Mouse (Mus musculus) cerebellum, adult (tissue): ENCODE measurements at regions not wholly inside any gene's neighbourhood (a gene's known extent, or its start where the extent isn't known, plus 50 kb on each side); places are given as distances from the start of the nearest gene placed in this dataset.

Source experiments
- ATAC-seq: cut with Nextera tagmentation; 2 replicates; pipeline ENCODE4 v1.9.2; 2017; ENCODE audit warnings: mild to moderate bottlenecking, moderate library complexity, mixed read lengths; ENCODE audit not compliant: insufficient number of reproducible peaks, low FRiP score, low TSS enrichment

- no peak for ATAC-seq
These were observed 98.5 kb upstream of the Kazn start for GRCm38 (mm10) chr4:142337701-142338100.

DNA sequence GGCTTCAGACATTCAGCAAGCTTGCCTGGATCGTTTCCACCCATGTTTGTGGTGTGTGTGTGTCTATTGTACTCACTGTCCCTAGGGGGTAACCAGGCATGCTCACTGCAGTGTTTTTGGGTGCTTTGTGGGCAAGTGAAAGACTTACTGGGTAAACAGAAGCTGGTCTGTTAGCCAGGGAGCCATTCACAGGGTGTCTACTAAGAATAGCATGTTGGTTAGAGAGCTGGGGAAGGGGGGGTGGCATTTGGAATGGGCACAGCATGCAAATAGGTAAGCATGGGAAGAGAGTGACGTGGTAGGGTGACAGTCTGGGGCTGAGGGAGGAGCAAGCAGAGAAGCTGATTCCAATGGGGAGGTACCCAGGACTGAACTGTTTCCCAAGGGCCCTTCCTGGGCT is 97.7 kb upstream of the Kazn start:
- ATAC-seq, result no peak

GRCm38 (mm10) chr4:142334084-142334483 is 94.9 kb upstream of the Kazn start:
- no peak for ATAC-seq

DNA sequence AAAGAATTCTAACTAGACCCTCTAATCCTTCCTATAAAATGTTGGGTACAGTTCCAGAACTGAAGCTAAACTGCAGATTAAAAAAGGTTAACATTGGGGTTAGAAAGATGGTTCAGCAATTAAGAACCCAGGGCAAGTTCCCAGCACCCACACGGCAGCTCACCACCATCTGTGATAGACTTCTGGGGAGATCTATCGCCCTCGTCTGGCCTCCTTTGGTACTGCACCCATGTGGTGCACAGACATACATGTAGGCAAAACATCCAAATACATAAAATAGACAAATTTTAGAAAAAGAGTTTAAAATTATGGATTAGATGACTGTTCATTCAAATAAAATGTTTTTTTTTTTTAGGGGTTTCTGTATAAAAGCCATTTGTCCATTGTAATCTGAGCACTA is 91.4 kb upstream of the Kazn start:
- no peak for ATAC-seq

DNA sequence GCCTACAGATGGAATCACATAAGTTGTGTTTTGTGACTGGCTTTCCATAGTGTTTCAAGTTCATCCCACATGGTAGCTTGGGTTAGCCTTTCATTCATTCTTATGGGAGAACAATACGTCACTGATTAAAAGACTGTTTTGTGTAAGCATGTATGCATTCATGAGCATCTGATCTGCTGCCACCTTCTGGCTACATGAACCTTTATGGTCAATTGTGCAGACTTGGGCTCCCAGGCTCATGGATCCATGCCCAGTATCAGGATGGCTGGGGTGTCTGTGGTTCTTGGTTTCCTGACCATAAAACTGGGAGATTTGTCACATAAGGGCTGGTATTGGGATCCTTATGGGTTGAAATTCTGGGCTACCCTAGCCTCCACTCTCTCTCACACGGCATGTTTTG is 90.4 kb upstream of the Kazn start:
- no peak for ATAC-seq

GRCm38 (mm10) chr4:142326511-142326910 is 87.3 kb upstream of the Kazn start:
- no peak for ATAC-seq

GRCm38 (mm10) chr4:142321209-142321863 is 82.1 kb upstream of the Kazn start:
- ATAC-seq, result no peak

DNA sequence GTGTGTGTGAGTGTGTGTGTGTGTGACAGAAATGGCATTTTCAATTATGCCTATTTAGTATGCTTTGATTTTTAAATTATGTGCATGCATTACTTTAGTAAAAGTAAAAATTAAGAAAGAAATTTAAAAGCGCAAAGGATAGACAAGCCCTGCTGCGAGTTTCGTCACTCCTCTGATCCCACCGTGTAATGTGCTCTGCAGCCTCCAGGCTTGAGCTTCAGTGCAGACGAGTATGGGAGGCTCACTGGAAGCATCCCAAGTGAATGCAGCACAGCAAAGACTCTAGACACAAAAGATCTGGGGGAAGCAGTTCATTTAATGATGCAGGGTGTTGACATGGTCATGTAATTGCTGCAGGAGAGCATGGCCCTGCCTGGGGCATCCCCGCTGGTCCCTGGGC is 71.1 kb upstream of the Kazn start:
- no peak for ATAC-seq

GRCm38 (mm10) chr4:142308271-142308670 is 69.1 kb upstream of the Kazn start:
- ATAC-seq, result no peak

GRCm38 (mm10) chr4:142307321-142307720 is 68.1 kb upstream of the Kazn start:
- ATAC-seq, result no peak

- no peak for ATAC-seq
These were observed 66.9 kb upstream of the Kazn start for GRCm38 (mm10) chr4:142306076-142306475.

DNA sequence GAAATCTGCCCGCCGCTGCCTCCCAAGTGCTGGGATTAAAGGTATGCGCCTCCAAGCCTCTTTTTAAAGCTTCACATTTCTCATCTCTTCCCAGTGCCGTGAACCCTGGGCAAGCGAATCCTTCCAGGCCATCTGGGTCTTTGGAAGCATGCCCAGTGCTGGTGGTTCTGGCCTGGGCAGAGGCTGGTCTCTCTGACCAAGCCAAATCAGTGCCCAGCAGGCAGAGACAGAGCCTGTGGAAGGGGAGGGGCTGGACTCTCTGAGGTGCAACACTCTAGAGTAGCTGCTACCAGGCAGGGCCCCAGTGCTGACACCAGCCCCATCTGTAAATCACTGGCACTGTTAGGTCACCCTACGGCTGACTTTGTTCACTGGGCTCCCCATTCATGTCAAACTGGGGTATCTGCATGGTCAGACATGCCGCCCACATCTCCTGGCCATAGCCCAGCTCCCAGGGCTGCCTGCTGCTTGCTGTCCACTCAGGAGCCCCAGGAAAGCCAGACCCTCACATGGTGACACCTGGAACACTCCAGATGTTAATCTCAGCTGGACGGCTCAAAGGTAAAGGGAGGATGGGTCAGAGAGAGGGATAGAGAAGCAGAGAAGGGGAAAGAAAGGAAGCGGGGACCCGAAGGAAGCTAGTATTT is 64.3 kb upstream of the Kazn start:
- peak; percentile 84 for ATAC-seq

GRCm38 (mm10) chr4:142302724-142303120 is 63.5 kb upstream of the Kazn start:
- ATAC-seq, result no peak

DNA sequence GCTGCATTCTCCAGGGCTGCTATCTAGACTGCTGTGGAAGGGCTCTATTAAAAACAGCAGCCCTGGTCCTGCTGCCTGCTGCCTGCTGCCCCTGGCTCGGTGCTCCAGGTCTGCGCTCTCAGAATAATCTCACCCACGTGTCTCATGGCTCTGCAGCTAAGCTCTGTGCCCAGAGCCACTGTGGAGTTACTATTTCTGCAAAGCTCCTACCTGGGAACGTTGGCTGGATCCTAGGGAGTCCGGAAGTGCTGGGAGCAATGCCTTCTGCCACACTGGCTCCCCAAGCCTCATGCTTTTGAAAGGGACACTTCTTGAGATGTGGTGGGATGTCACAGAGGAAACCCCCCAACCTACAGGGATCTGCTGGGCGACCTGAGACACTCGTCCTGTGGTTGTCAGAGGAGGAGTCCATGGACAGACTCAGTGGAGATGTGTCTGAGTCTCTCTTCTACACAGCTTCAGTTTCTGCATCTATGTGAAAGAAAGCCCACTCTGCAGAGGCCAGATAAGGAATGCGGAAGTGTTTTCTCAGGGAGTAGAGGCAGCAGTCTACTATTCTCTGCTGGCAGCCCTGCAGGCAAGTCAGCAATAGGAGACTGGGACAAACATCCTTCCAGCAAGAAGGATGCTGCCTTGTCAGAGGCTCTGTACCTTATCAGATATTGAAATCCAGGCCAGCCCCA is 63.0 kb upstream of the Kazn start:
- ATAC-seq, result no peak

- ATAC-seq, result no peak
These were observed 59.7 kb upstream of the Kazn start for GRCm38 (mm10) chr4:142298770-142299337.

GRCm38 (mm10) chr4:142292760-142293159 is 53.6 kb upstream of the Kazn start:
- no peak for ATAC-seq

GRCm38 (mm10) chr4:142292334-142292733 is 53.1 kb upstream of the Kazn start:
- ATAC-seq, result no peak

DNA sequence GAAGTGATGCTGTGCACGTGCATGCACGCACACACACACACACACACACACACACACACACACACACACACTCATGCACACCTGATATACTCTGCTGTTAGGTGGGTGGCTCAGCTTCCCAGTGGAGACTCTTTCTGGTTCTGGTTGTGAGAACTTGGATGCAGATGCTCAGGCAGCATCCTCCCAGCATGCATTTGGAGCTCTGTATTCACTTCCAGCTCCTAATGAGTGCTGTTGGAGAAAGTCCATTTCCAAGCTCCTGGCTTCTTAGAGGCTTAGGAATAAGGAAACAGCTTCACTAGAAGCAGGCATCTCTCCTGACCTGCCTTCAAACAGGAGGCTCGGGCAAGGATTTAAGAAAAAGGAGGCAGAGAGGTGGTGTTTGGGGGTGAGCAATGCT is 52.2 kb upstream of the Kazn start:
- no peak for ATAC-seq
